Mouse (Mus musculus) inflammation-experienced regulatory T-cells, adult 6 months (primary cell): ENCODE results near the gene Stk16. TPM values are rescaled to one million over a fixed set of nuclear protein-coding genes. Genes with fewer than 3 reads are reported as not detected.
A peak's percentile ranks its signal among the peaks of the same experiment; 100 is the strongest.
"Not testable (repeated sequence)": the region's sequence is repeated elsewhere in the genome, so short reads cannot be mapped to it uniquely, and the experiment has no call there.

Experiments used
- ATAC-seq: one replicate; pipeline ENCODE4 v1.8.0; 2017
- polyA plus RNA-seq, 3 experiments: library from polyadenylated mRNA; unstranded; fragments of 100-300 nt; shearing (Covaris generic); gene quantifications; one replicate each; pipeline ENCODE4 v1.2.1; 2017

Stk16 gene
- polyA plus RNA-seq, 3 experiments from 2014 or later = 46.3 to 62.7 (median 51.6) TPM

GRCm38 (mm10) chr1:75213096-75213495 lies 2.5 kb downstream of the Stk16 start:
- no peak for ATAC-seq

GRCm38 (mm10) chr1:75214442-75214841 lies 3.8 kb downstream of the Stk16 start:
- ATAC-seq = no peak

GRCm38 (mm10) chr1:75214886-75215285 lies 4.2 kb downstream of the Stk16 start:
- ATAC-seq = no peak

DNA sequence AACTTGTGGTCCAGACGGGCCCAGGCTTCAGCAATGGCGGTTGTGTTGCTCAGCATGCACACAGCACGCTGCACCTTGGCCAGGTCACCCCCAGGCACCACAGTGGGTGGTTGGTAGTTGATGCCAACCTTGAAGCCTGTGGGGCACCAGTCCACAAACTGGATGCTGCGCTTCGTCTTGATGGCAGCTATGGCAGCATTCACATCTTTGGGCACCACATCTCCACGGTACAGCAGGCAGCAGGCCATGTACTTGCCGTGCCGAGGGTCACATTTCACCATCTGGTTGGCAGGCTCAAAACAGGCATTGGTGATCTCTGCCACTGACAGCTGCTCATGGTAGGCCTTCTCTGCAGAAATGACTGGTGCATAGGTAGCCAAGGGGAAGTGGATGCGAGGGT lies 5.1 kb downstream of the Stk16 start:
- no peak for ATAC-seq

- ATAC-seq = no peak
Measured at GRCm38 (mm10) chr1:75216797-75217585, 6.4 kb downstream of the Stk16 start.

- no peak for ATAC-seq
Measured at GRCm38 (mm10) chr1:75217893-75218226, 7.2 kb downstream of the Stk16 start.

- peak; percentile 55 for ATAC-seq
Measured at GRCm38 (mm10) chr1:75218227-75219001, 7.8 kb downstream of the Stk16 start.

DNA sequence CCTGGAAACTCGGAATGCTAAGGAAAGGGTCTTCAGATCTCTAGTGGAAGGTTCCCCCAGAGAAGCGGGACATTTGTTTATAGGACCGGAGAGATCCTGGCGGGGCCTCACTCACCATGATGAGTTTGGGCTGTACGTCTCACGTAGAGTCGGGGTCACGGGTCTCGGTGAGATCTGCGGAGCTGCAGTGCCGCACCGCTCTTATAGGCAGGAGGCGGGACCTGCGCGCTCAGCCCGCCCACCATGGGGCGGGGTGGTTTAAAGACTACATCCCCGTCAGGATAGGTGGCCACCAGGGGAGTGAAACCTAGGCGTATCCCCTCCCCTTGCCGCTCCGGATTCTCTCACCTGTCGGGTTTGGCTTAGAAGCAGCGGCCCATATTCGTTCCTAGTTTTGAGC lies 8.4 kb downstream of the Stk16 start:
- peak; percentile 90 for ATAC-seq

DNA sequence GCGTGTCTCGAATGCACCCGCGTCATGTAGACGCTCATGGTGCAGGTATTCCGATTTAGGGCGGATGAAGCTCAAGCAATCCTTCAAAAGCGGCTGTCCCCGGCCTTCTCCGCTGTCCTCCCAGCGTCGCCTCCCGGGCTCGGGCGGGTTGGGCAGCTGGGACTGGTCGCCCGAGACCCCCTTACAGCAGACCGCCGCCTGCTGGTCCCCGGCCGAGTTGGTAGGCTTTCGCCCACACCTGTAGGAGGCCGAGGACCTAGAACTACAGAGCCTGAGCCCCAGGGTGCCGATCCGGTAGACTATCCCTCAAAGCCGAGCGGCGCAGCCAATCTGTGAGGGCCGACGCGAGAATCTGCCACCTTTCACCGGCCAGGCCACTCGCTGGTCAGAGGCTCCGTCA lies 8.9 kb downstream of the Stk16 start, which contains the start of gene Tuba4a:
TSS of gene Tuba4a (minus strand) at position 335 of the 400 bp plus-strand sequence.
- no peak for ATAC-seq

GRCm38 (mm10) chr1:75221538-75221937 lies 10.9 kb downstream of the Stk16 start:
- no peak for ATAC-seq

GRCm38 (mm10) chr1:75222926-75223325 lies 12.3 kb downstream of the Stk16 start:
- peak; percentile 14 for ATAC-seq

DNA sequence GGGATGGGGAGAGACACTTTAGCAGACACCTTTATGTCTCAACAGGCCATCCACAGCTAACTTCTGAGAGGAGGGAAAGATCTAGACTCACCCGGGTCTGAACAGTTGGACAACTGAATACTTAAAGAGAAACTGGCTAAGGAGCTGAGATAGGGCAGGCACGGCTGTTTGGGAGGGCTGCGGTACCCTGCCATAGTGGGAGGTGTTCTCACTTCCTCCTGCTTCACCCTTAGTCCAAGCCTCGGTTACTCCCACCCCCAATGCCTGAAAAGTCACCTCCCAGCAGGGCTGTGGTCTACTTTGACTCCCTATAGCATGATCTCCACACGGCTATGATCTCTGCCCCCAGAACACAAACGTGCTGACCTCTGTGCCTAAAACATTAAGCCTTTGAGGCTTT lies 12.9 kb downstream of the Stk16 start:
- no peak for ATAC-seq

- no peak for ATAC-seq
Measured at GRCm38 (mm10) chr1:75225473-75225872, 14.8 kb downstream of the Stk16 start.

DNA sequence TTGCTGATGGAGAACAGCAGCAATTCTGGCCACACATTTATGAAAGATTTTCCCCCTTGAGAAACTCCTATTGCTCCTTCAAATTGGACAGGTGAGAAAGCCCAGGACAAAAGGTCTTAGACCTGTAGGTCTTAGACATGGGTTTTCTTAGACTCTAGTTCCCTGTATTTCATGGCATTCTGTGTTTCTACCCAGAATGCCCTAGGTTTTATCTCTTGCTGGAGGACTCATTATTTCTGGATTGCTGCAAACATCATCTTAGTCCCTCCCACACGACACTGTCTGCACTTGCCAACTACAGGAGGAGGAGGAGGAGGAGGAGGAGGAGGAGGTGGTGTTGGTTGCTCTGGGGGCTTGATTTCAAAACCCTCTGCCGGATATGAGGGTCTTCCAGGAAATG lies 15.5 kb downstream of the Stk16 start:
- ATAC-seq = no peak

- ATAC-seq = no peak
Measured at GRCm38 (mm10) chr1:75227653-75228052, 17.0 kb downstream of the Stk16 start.

DNA sequence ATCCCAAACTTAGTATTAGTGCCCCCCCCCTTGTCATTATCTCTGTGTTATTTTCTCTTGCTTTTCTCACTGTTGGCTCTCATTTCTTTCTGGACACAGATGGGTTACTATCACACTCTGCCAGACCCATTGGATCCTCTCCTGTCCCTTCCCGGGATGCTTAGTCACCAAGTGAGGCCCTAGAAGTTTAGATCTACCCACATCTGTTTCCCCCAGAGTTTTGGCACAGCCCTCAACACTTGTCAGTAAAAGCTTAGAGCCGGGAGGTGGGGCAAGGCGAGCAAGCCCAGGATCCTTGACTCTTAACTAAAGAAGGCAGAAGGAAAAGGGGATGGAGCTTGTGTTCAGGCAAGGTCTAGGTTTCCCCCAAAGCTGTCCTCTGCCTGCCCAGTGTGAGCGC lies 18.5 kb downstream of the Stk16 start:
- no peak for ATAC-seq

GRCm38 (mm10) chr1:75230335-75230994 lies 19.8 kb downstream of the Stk16 start:
- no peak for ATAC-seq

DNA sequence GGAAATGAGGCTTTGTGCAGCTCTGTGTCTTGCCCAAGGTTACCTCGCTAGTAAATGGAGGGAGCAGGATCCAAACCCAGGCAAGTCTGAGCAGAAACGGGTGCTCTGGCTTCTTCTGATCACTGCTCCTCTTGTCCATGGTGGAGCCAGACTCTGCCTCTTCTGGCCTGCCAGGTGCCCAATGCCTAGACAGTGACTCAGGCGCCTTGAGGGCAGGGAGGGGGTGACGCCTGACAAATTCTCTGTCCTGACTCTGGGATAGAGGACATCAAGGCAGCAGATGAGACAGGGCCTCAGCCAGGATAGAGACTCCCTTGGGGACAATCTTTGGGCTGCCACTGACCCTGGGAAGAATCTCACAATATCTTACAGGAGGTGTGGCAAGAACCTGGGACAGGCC lies 20.6 kb downstream of the Stk16 start:
- no peak for ATAC-seq

- no peak for ATAC-seq
Measured at GRCm38 (mm10) chr1:75231664-75232152, 21.1 kb downstream of the Stk16 start, which contains the start of gene A630095N17Rik. Gene A630095N17Rik (minus strand): TSS chr1:75232102.

DNA sequence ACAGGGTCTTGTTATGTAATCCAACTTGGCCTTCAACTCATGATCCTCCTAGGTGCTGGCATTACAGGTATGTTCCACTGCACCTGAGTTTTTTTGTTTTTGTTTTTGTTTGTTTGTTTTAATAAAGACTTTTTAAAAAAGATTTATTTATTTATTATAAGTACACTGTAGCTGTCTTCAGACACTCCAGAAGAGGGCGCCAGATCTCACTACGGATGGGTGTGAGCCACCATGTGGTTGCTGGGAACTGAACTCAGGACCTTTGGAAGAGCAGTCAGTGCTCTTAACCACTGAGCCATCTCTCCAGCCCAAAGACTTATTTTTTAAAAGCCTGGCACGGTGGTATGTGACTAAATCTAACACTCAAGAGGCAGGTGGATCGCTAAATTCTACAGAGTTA lies 21.9 kb downstream of the Stk16 start:
- ATAC-seq = not testable (repeated sequence)

DNA sequence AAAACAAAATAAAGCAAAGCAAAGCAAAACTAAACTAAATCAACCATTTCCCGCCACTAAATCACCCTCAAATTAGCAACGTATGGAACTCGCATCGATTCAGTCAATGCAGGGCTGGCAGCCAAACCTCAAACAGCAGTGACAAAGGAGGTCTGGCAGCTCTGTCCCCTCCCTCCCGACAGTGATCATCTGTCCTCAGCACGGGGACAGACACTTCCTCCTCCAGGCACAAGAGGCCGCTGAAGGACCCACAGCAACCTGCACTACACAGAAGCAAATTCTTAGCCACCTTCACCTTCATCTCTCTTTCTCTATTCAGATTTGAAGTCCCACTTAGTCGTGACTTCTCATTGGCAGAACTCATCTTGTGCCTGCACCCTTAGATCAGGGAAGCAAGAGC lies 24.0 kb downstream of the Stk16 start:
- peak; percentile 60 for ATAC-seq

GRCm38 (mm10) chr1:75236117-75237050 lies 25.7 kb downstream of the Stk16 start, which contains the start of gene Dnajb2:
Gene Dnajb2 (plus strand): TSS chr1:75236406.
- ATAC-seq = peak; percentile 71
